Mouse (Mus musculus): ENCODE measurements around the gene Parvb. TPM values are rescaled to one million over a fixed set of nuclear protein-coding genes. Genes with fewer than 3 reads are reported as not detected.

The Parvb gene
- total and polyA plus RNA-seq, 2 experiments from 2014 or later, result 6.2 to 9.5 TPM

- 17% methylated on average over 22 of the region's 22 CpGs for WGBS
These were observed 28.4 kb downstream of the Parvb start for GRCm38 (mm10) chr15:84260123-84260822.

DNA sequence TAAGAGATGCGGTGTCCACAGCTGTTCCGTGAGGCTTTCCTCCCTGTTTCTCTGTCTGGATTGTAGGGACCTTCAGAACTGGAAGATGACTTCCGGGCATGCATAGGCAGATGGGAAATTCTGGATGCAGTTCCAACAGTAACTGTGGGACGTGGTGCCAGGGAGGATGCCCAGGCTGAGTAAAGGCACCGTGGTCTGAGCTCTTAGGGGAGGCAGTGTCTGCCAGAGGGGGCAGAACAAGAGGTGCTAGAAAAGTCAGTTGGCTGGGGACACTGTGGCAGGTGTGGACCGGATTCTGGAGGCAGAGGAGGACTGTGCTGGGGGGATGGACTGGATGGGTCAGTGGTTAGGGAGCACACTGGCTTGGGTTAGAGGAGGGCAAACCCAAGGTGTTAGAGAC is 30.8 kb downstream of the Parvb start:
- 82% methylated on average over 6 of the region's 6 CpGs for WGBS
- H3K4me3 ChIP-seq (ENCODE audit: low read length), result no peak overlapping the region
- TF ChIP-seq CTCF (IDR thresholded peaks at IDR 0.05; ENCODE audit: low read depth), result no peak

More at GRCm38 (mm10) chr15:84260123-84260822, 28.4 kb downstream of the Parvb start:
- Histone ChIP-seq H3K27me3 (ENCODE audit: insufficient read depth, low read length) (no peaks in the 10 kb centered on the region), H3K36me3 (ENCODE audit: insufficient read depth, low read length) (no peaks in the 10 kb centered on the region), H3K4me3 (ENCODE audit: low read length) (no peak overlapping the region), H3K9ac (replicated peaks; ENCODE audit: low read length) (no peak overlapping the region), H3K4me1 (ENCODE audit: insufficient read depth, low read length) (peaks cover 11% of the 10 kb centered on the region), H3K9me3 (ENCODE audit: low read length) (no peaks in the 10 kb centered on the region), H3K27ac (peak overlapping the region; percentile 33; the same call in 1 of the 2 replicates), H3K4me2 (ENCODE audit: low read depth, low read length) (peak overlapping the region; percentile 11)
- peak; percentile 94 for TF ChIP-seq CTCF (IDR thresholded peaks at IDR 0.05; ENCODE audit: low read depth)
- DNase-seq (ENCODE audit: low spot score) (peak; percentile 96), ATAC-seq (peak; percentile 67)

DNA sequence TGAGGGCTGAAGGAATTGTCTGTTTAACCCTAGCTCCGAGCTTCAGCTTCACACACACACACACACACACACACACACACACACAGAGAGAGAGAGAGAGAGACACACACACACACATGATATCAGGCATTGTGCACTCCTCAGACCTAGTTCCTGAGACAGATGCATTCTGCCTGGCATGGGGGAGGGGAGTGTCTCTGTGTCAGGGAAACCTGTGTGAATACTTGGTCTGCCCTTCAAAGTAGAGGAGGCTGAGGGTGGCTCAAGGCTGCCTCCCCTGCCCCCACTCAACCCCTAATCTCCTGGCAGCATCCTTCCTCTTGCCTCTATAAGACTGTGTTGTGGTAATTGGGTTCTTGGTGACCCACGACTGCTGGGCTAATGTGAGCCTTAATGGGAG is 31.7 kb downstream of the Parvb start:
- TF ChIP-seq CTCF (IDR thresholded peaks at IDR 0.05; ENCODE audit: low read depth), result no peak
- Histone ChIP-seq H3K4me1 (ENCODE audit: insufficient read depth, low read length) (no peaks in the 10 kb centered on the region), H3K9me3 (ENCODE audit: low read length) (no peaks in the 10 kb centered on the region), H3K4me2 (ENCODE audit: low read depth, low read length) (no peak overlapping the region), H3K27ac (no peak overlapping the region), H3K36me3 (ENCODE audit: insufficient read depth, low read length) (no peaks in the 10 kb centered on the region), H3K9ac (replicated peaks; ENCODE audit: low read length) (no peak overlapping the region), H3K27me3 (ENCODE audit: insufficient read depth, low read length) (no peaks in the 10 kb centered on the region; the same call in 1 of the 2 replicates), H3K4me3 (ENCODE audit: low read length) (no peak overlapping the region)
- 50% methylated on average over 2 of the region's 2 CpGs for WGBS
- ATAC-seq (no peak), DNase-seq (ENCODE audit: low spot score) (no peak)

More for the DNA sequence above, 30.8 kb downstream of the Parvb start:
- Histone ChIP-seq H3K4me2 (ENCODE audit: low read depth, low read length) (no peak overlapping the region), H3K27me3 (ENCODE audit: insufficient read depth, low read length) (no peaks in the 10 kb centered on the region; the same call in 1 of the 2 replicates), H3K9ac (replicated peaks; ENCODE audit: low read length) (no peak overlapping the region), H3K36me3 (ENCODE audit: insufficient read depth, low read length) (no peaks in the 10 kb centered on the region), H3K9me3 (ENCODE audit: low read length) (no peaks in the 10 kb centered on the region), H3K27ac (no peak overlapping the region), H3K4me1 (ENCODE audit: insufficient read depth, low read length) (no peaks in the 10 kb centered on the region)
- no peak for ATAC-seq
- DNase-seq (ENCODE audit: low spot score), result no peak

DNA sequence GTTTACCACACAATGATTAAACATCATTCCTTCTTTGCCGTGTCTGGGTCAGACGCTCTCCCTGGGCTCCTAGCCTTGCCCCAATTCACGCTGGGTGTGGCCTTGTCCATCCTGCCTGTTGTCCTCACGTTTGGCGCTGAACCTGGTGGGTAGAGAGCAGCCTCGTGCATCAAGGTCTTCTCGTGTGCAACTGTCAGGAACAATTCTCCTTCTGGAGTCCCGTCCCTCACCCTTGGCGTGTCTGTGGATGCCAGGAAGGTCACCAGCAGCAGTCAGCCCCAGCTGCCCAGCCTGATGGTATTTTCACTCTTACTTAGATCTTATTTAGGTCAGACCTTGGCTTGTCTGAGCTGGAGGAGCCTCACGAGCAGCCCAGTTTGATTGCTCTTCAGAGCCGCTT is 33.3 kb downstream of the Parvb start:
- no peak for ATAC-seq
- 61% methylated on average over 11 of the region's 11 CpGs for WGBS

GRCm38 (mm10) chr15:84266290-84266689 is 34.4 kb downstream of the Parvb start:
- Histone ChIP-seq H3K36me3 (ENCODE audit: insufficient read depth, low read length) (no peaks in the 10 kb centered on the region), H3K4me2 (ENCODE audit: low read depth, low read length) (no peak overlapping the region), H3K4me1 (ENCODE audit: insufficient read depth, low read length) (no peaks in the 10 kb centered on the region), H3K9ac (replicated peaks; ENCODE audit: low read length) (no peak overlapping the region), H3K9me3 (ENCODE audit: low read length) (no peaks in the 10 kb centered on the region), H3K27me3 (ENCODE audit: insufficient read depth, low read length) (no peaks in the 10 kb centered on the region; the same call in 1 of the 2 replicates), H3K4me3 (ENCODE audit: low read length) (no peak overlapping the region), H3K27ac (no peak overlapping the region)
- DNase-seq (ENCODE audit: low spot score), result no peak
- no peak for ATAC-seq
- no peak for TF ChIP-seq CTCF (IDR thresholded peaks at IDR 0.05; ENCODE audit: low read depth)
- WGBS, result 64% methylated on average over 4 of the region's 4 CpGs

More for the DNA sequence above, 33.3 kb downstream of the Parvb start:
- no peak for TF ChIP-seq CTCF (IDR thresholded peaks at IDR 0.05; ENCODE audit: low read depth)
- Histone ChIP-seq H3K27me3 (ENCODE audit: insufficient read depth, low read length) (no peaks in the 10 kb centered on the region; the same call in 1 of the 2 replicates), H3K27ac (no peak overlapping the region), H3K9ac (replicated peaks; ENCODE audit: low read length) (no peak overlapping the region), H3K4me3 (ENCODE audit: low read length) (no peak overlapping the region), H3K4me1 (ENCODE audit: insufficient read depth, low read length) (no peaks in the 10 kb centered on the region), H3K9me3 (ENCODE audit: low read length) (no peaks in the 10 kb centered on the region), H3K4me2 (ENCODE audit: low read depth, low read length) (no peak overlapping the region), H3K36me3 (ENCODE audit: insufficient read depth, low read length) (no peaks in the 10 kb centered on the region)
- no peak for DNase-seq (ENCODE audit: low spot score)

GRCm38 (mm10) chr15:84267720-84268260 is 35.9 kb downstream of the Parvb start:
- 91% methylated on average over 11 of the region's 11 CpGs for WGBS
- ATAC-seq, result no peak
- no peak for DNase-seq (ENCODE audit: low spot score)

More at GRCm38 (mm10) chr15:84267720-84268260, 35.9 kb downstream of the Parvb start:
- no peak overlapping the region for H3K4me2 ChIP-seq (ENCODE audit: low read depth, low read length)
- H3K27ac ChIP-seq, result no peak overlapping the region
- no peaks in the 10 kb centered on the region for H3K9me3 ChIP-seq (ENCODE audit: low read length)
- no peaks in the 10 kb centered on the region; the same call in 1 of the 2 replicates for H3K27me3 ChIP-seq (ENCODE audit: insufficient read depth, low read length)
- no peak overlapping the region for H3K4me3 ChIP-seq (ENCODE audit: low read length)
- no peaks in the 10 kb centered on the region for H3K36me3 ChIP-seq (ENCODE audit: insufficient read depth, low read length)
- no peaks in the 10 kb centered on the region for H3K4me1 ChIP-seq (ENCODE audit: insufficient read depth, low read length)
- H3K9ac ChIP-seq (replicated peaks; ENCODE audit: low read length), result no peak overlapping the region
- TF ChIP-seq CTCF (IDR thresholded peaks at IDR 0.05; ENCODE audit: low read depth), result no peak

Measured in hindbrain, postnatal 0 days (tissue).